Mouse (Mus musculus): Measurements from ENCODE around the gene Cntnap2.

Gene Cntnap2

GRCm38 (mm10) chr6:45327952-45328485 lies 268.9 kb downstream of the Cntnap2 start:
- DNase-seq (ENCODE audit: low read depth, low spot score), result no peak

GRCm38 (mm10) chr6:45345396-45345795 lies 286.2 kb downstream of the Cntnap2 start:
- DNase-seq (ENCODE audit: low read depth, low spot score), result no peak

GRCm38 (mm10) chr6:45345953-45346352 lies 286.8 kb downstream of the Cntnap2 start:
- no peak for DNase-seq (ENCODE audit: low read depth, low spot score)

- DNase-seq (ENCODE audit: low read depth, low spot score), result no peak
Observed at GRCm38 (mm10) chr6:45366442-45366841, 307.3 kb downstream of the Cntnap2 start.

- no peak for DNase-seq (ENCODE audit: low read depth, low spot score)
Observed at GRCm38 (mm10) chr6:45381126-45381525, 322.0 kb downstream of the Cntnap2 start.

GRCm38 (mm10) chr6:45389034-45389433 lies 329.9 kb downstream of the Cntnap2 start:
- no peak for DNase-seq (ENCODE audit: low read depth, low spot score)

- DNase-seq (ENCODE audit: low read depth, low spot score), result no peak
Observed at GRCm38 (mm10) chr6:45413629-45414028, 354.5 kb downstream of the Cntnap2 start.

- no peak for DNase-seq (ENCODE audit: low read depth, low spot score)
Observed at GRCm38 (mm10) chr6:45455424-45455823, 396.3 kb downstream of the Cntnap2 start.

- DNase-seq (ENCODE audit: low read depth, low spot score), result no peak
Observed at GRCm38 (mm10) chr6:45518221-45518620, 459.1 kb downstream of the Cntnap2 start.

- no peak for DNase-seq (ENCODE audit: low read depth, low spot score)
Observed at GRCm38 (mm10) chr6:45536999-45537398, 477.8 kb downstream of the Cntnap2 start.

GRCm38 (mm10) chr6:45544319-45544875 lies 485.2 kb downstream of the Cntnap2 start:
- DNase-seq (ENCODE audit: low read depth, low spot score), result no peak

GRCm38 (mm10) chr6:45559724-45560123 lies 500.6 kb downstream of the Cntnap2 start:
- DNase-seq (ENCODE audit: low read depth, low spot score), result no peak

GRCm38 (mm10) chr6:45584467-45585094 lies 525.4 kb downstream of the Cntnap2 start:
- DNase-seq (ENCODE audit: low read depth, low spot score), result no peak

GRCm38 (mm10) chr6:45589084-45589483 lies 529.9 kb downstream of the Cntnap2 start:
- no peak for DNase-seq (ENCODE audit: low read depth, low spot score)

- DNase-seq (ENCODE audit: low read depth, low spot score), result peak; percentile 8
Observed at GRCm38 (mm10) chr6:45647017-45647416, 587.9 kb downstream of the Cntnap2 start.

GRCm38 (mm10) chr6:45648419-45648818 lies 589.3 kb downstream of the Cntnap2 start:
- no peak for DNase-seq (ENCODE audit: low read depth, low spot score)

- DNase-seq (ENCODE audit: low read depth, low spot score), result no peak
Observed at GRCm38 (mm10) chr6:45700287-45700686, 641.1 kb downstream of the Cntnap2 start.

- DNase-seq (ENCODE audit: low read depth, low spot score), result no peak
Observed at GRCm38 (mm10) chr6:45791612-45792011, 732.5 kb downstream of the Cntnap2 start.

GRCm38 (mm10) chr6:45841626-45842341 lies 782.6 kb downstream of the Cntnap2 start:
- DNase-seq (ENCODE audit: low read depth, low spot score), result no peak

GRCm38 (mm10) chr6:45843736-45844135 lies 784.6 kb downstream of the Cntnap2 start:
- no peak for DNase-seq (ENCODE audit: low read depth, low spot score)

GRCm38 (mm10) chr6:45871409-45871992 lies 812.3 kb downstream of the Cntnap2 start:
- no peak for DNase-seq (ENCODE audit: low read depth, low spot score)

GRCm38 (mm10) chr6:45885486-45885885 lies 826.3 kb downstream of the Cntnap2 start:
- DNase-seq (ENCODE audit: low read depth, low spot score), result no peak
